Mouse (Mus musculus) erythroid progenitor cell, adult 5-6 weeks (primary cell): ENCODE data around the gene Mtmr4. TPM values are rescaled to one million over a fixed set of nuclear protein-coding genes. Genes with fewer than 3 reads are reported as not detected.

ENCODE experiments used
- ATAC-seq: replicated peaks from 2 replicates; pipeline ENCODE4 v1.8.0; 2016; ENCODE audit warnings: moderate number of reproducible peaks, mild to moderate bottlenecking, moderate TSS enrichment, inconsistent platforms; ENCODE audit not compliant: poor library complexity, low FRiP score, severe bottlenecking
- total RNA-seq, 2 experiments: library from RNA; stranded (forward) in 1 of 2; stranded (reverse) in 1 of 2; fragments of 150-400 nt in 1 of 2; fragments of 186-747, 209-891 nt in 1 of 2; gene quantifications; 2 replicates each; pipeline versions ENCODE4 v1.2.3 to v1.2.4; 2015 to 2017; ENCODE audit warnings: low replicate concordance in 2 of 2

The Mtmr4 gene
- total RNA-seq, 2 experiments from 2014 or later = 13.1 to 15.1 TPM

- no peak for ATAC-seq
Measured at GRCm38 (mm10) chr11:87609264-87609663, 17.3 kb downstream of the Mtmr4 start.

GRCm38 (mm10) chr11:87611547-87611946 is 19.6 kb downstream of the Mtmr4 start:
- ATAC-seq = no peak

GRCm38 (mm10) chr11:87613972-87614371 is 22.0 kb downstream of the Mtmr4 start:
- ATAC-seq = no peak

- ATAC-seq = no peak
Measured at GRCm38 (mm10) chr11:87615551-87615950, 23.6 kb downstream of the Mtmr4 start.

- ATAC-seq = no peak
Measured at GRCm38 (mm10) chr11:87615952-87616351, 24.0 kb downstream of the Mtmr4 start.

- no peak for ATAC-seq
Measured at GRCm38 (mm10) chr11:87616790-87617474, 25.0 kb downstream of the Mtmr4 start, which contains the start of gene Hsf5. Gene Hsf5, plus strand, starts transcription at chr11:87617164.

GRCm38 (mm10) chr11:87617606-87618005 is 25.6 kb downstream of the Mtmr4 start:
- ATAC-seq = no peak

GRCm38 (mm10) chr11:87623160-87623559 is 31.2 kb downstream of the Mtmr4 start:
- no peak for ATAC-seq

GRCm38 (mm10) chr11:87629859-87630258 is 37.9 kb downstream of the Mtmr4 start:
- ATAC-seq = peak; percentile 72

GRCm38 (mm10) chr11:87638793-87639192 is 46.8 kb downstream of the Mtmr4 start:
- no peak for ATAC-seq

GRCm38 (mm10) chr11:87639206-87639605 is 47.2 kb downstream of the Mtmr4 start:
- peak; percentile 95 for ATAC-seq

GRCm38 (mm10) chr11:87642865-87643264 is 50.9 kb downstream of the Mtmr4 start:
- no peak for ATAC-seq

- ATAC-seq = no peak
Measured at GRCm38 (mm10) chr11:87654693-87655092, 62.7 kb downstream of the Mtmr4 start.

GRCm38 (mm10) chr11:87659216-87659615 is 67.3 kb downstream of the Mtmr4 start:
- ATAC-seq = no peak

GRCm38 (mm10) chr11:87662407-87662806 is 70.4 kb downstream of the Mtmr4 start, which contains the start of gene Rnf43:
Gene Rnf43, plus strand, starts transcription at chr11:87662722.
- ATAC-seq = peak; percentile 91

- no peak for ATAC-seq
Measured at GRCm38 (mm10) chr11:87662822-87663221, 70.9 kb downstream of the Mtmr4 start.

GRCm38 (mm10) chr11:87663948-87664347 is 72.0 kb downstream of the Mtmr4 start:
- no peak for ATAC-seq

GRCm38 (mm10) chr11:87664521-87664920 is 72.6 kb downstream of the Mtmr4 start:
- no peak for ATAC-seq

- no peak for ATAC-seq
Measured at GRCm38 (mm10) chr11:87665224-87665623, 73.3 kb downstream of the Mtmr4 start.

- no peak for ATAC-seq
Measured at GRCm38 (mm10) chr11:87665658-87666057, 73.7 kb downstream of the Mtmr4 start.
